ENCODE assay signal across 20 mouse cellular contexts in genomic region chr16:85181502-85181901, GRCm38 (mm10).
"Had no signal": no experiment of that assay in that cellular context is flagged by ENCODE, and none has a peak within 500 bp of the region (broad histone marks: within the 10 kb centered on the region; RNA-seq: fewer than 3 reads in every experiment).

No protein-coding gene starts in this region.

- H3K9ac ChIP-seq: liver, embryonic 13.5 days; liver, embryonic 15.5 days; liver, postnatal 0 days; midbrain, embryonic 13.5 days; midbrain, embryonic 15.5 days; neural tube, embryonic 13.5 days; neural tube, embryonic 15.5 days; stomach, embryonic 15.5 days had no signal

- DNase-seq: liver, embryonic 13.5 days; liver, postnatal 0 days; lung, postnatal 14 days; lung, postnatal 36 days; retina, postnatal 1 day; right cerebral cortex, adult 18-20 months; right cerebral cortex, postnatal 14 days; thymus, adult 2 months; thymus, postnatal 25 days; thymus, postnatal 4 days had no signal

- H3K27ac ChIP-seq: liver, embryonic 13.5 days; liver, embryonic 15.5 days; macrophage; midbrain, embryonic 13.5 days; midbrain, embryonic 15.5 days; neural tube, embryonic 13.5 days; neural tube, embryonic 15.5 days; stomach, embryonic 15.5 days; stomach, postnatal 0 days had no signal

- H3K27me3 ChIP-seq: liver, embryonic 13.5 days; liver, embryonic 15.5 days; megakaryocyte, embryonic 14.5 days; midbrain, embryonic 13.5 days; midbrain, embryonic 15.5 days; neural tube, embryonic 13.5 days; neural tube, embryonic 15.5 days; stomach, embryonic 15.5 days had no signal

- ATAC-seq: liver, postnatal 0 days; midbrain, embryonic 13.5 days; midbrain, embryonic 15.5 days had no signal

- H3K4me3 ChIP-seq: liver, embryonic 13.5 days; liver, embryonic 15.5 days; megakaryocyte, embryonic 14.5 days; midbrain, embryonic 13.5 days; midbrain, embryonic 15.5 days; neural tube, embryonic 13.5 days; neural tube, embryonic 15.5 days; stomach, embryonic 15.5 days had no signal

- H3K36me3 ChIP-seq: liver, embryonic 13.5 days; liver, embryonic 15.5 days; midbrain, embryonic 13.5 days; midbrain, embryonic 15.5 days; neural tube, embryonic 13.5 days; neural tube, embryonic 15.5 days; stomach, embryonic 15.5 days had no signal

- H3K9me3 ChIP-seq: liver, embryonic 13.5 days; liver, embryonic 15.5 days; megakaryocyte, embryonic 14.5 days; midbrain, embryonic 13.5 days; midbrain, embryonic 15.5 days; neural tube, embryonic 13.5 days; neural tube, embryonic 15.5 days; stomach, embryonic 15.5 days had no signal

- H3K4me2 ChIP-seq: liver, embryonic 13.5 days; liver, embryonic 15.5 days; midbrain, embryonic 11.5 days; midbrain, embryonic 13.5 days; midbrain, embryonic 15.5 days; neural tube, embryonic 13.5 days; neural tube, embryonic 15.5 days; stomach, embryonic 15.5 days had no signal

- H3K4me1 ChIP-seq: liver, embryonic 13.5 days; liver, embryonic 15.5 days; megakaryocyte, embryonic 14.5 days; midbrain, embryonic 13.5 days; midbrain, embryonic 15.5 days; neural tube, embryonic 13.5 days; neural tube, embryonic 15.5 days; stomach, embryonic 15.5 days had no signal
